Mouse (Mus musculus) heart, embryonic 15.5 days (tissue): Measurements from ENCODE around the gene Csnk1e. TPM values are rescaled to one million over a fixed set of nuclear protein-coding genes. Genes with fewer than 3 reads are reported as not detected.

Experiments
- ATAC-seq: fragments of 200-750 bp; cut with Nextera tagmentation; replicated peaks from 2 replicates; pipeline ENCODE4 v1.8.0; 2017; ENCODE audit warnings: low read depth, moderate TSS enrichment; ENCODE audit not compliant: insufficient number of reproducible peaks, insufficient read depth, low FRiP score
- H3K27ac ChIP-seq: fragments of 300-500 bp; sonication (generic); 2 replicates; pipeline ENCODE4 v1.5.1; 2015; ENCODE audit warnings: mild to moderate bottlenecking, inconsistent platforms
- H3K27me3 ChIP-seq: fragments of 300-500 bp; sonication (generic); 2 replicates; pipeline ENCODE4 v1.6.1; 2015; ENCODE audit warnings: inconsistent platforms
- H3K36me3 ChIP-seq: fragments of 300-500 bp; sonication (generic); 2 replicates; pipeline ENCODE4 v1.6.1; 2015; ENCODE audit warnings: mild to moderate bottlenecking, inconsistent platforms
- H3K4me1 ChIP-seq: fragments of 300-500 bp; sonication (generic); replicated peaks from 2 replicates; pipeline ENCODE4 v1.6.1; 2015; ENCODE audit warnings: inconsistent platforms
- H3K4me2 ChIP-seq: fragments of 300-500 bp; sonication (generic); 2 replicates; pipeline ENCODE4 v1.6.1; 2015; ENCODE audit warnings: inconsistent platforms, mild to moderate bottlenecking, moderate library complexity
- H3K4me3 ChIP-seq: fragments of 300-500 bp; sonication (generic); 2 replicates; pipeline ENCODE4 v1.5.1; 2015; ENCODE audit warnings: mild to moderate bottlenecking, inconsistent platforms
- H3K9ac ChIP-seq: fragments of 300-500 bp; sonication (generic); 2 replicates; pipeline ENCODE4 v1.6.1; 2015; ENCODE audit warnings: mild to moderate bottlenecking, inconsistent platforms
- H3K9me3 ChIP-seq: fragments of 300-500 bp; sonication (generic); replicated peaks from 2 replicates; pipeline ENCODE4 v1.6.1; 2016; ENCODE audit warnings: inconsistent platforms
- WGBS: fragments of 180-500 bp; shearing (Covaris S2); methylation state at CpG from one replicate; pipeline ENCODE4 v1.1.7; 2015; ENCODE audit warnings: mixed read lengths; 5-methylcytosine and 5-hydroxymethylcytosine counted together
- polyA plus RNA-seq: library from polyadenylated mRNA; unstranded; fragments of >200 nt; fragmentation: Nextera tagmentation; extraction: Ambion mirVana; gene quantifications from 2 replicates; pipeline ENCODE4 v1.2.1, GENCODE M21; 2015

The Csnk1e gene
- polyA plus RNA-seq, 1 experiment from 2014 or later: 74.9 TPM

GRCm38 (mm10) chr15:79435191-79435671, 20.1 kb downstream of the Csnk1e start:
- H3K4me3 ChIP-seq: no peak overlapping the region
- H3K4me2 ChIP-seq: peak overlapping the region; percentile 22; the same call in 1 of the 2 replicates
- H3K4me1 ChIP-seq: peaks cover 94% of the 10 kb centered on the region
- H3K9me3 ChIP-seq: no peaks in the 10 kb centered on the region
- no peaks in the 10 kb centered on the region for H3K27me3 ChIP-seq
- H3K36me3 ChIP-seq: peaks cover 31% of the 10 kb centered on the region
- WGBS: 33% methylated on average over 7 of the region's 7 CpGs
- peak overlapping the region; percentile 13; the same call in 1 of the 2 replicates for H3K9ac ChIP-seq
- peak overlapping the region; percentile 94 for H3K27ac ChIP-seq
- ATAC-seq: no peak

GRCm38 (mm10) chr15:79432892-79433291, 22.5 kb downstream of the Csnk1e start:
- H3K4me1 ChIP-seq: peaks cover 79% of the 10 kb centered on the region
- H3K27ac ChIP-seq: peak overlapping the region; percentile 94
- H3K36me3 ChIP-seq: peaks cover 45% of the 10 kb centered on the region
- peak overlapping the region; percentile 25; the same call in 1 of the 2 replicates for H3K9ac ChIP-seq
- H3K4me2 ChIP-seq: peak overlapping the region; percentile 53
- H3K27me3 ChIP-seq: no peaks in the 10 kb centered on the region
- whole genome bisulfite sequencing: 6% methylated on average over 21 of the region's 21 CpGs
- H3K9me3 ChIP-seq: no peaks in the 10 kb centered on the region
- peak overlapping the region; percentile 30 for H3K4me3 ChIP-seq
- ATAC-seq: peak; percentile 67

GRCm38 (mm10) chr15:79432328-79432727, 23.0 kb downstream of the Csnk1e start:
- no peaks in the 10 kb centered on the region for H3K9me3 ChIP-seq
- 62% methylated on average over 11 of the region's 11 CpGs for WGBS
- ATAC-seq: no peak
- no peaks in the 10 kb centered on the region for H3K27me3 ChIP-seq
- H3K27ac ChIP-seq: peak overlapping the region; percentile 94
- peaks cover 45% of the 10 kb centered on the region for H3K36me3 ChIP-seq
- H3K4me3 ChIP-seq: peak overlapping the region; percentile 30
- H3K4me1 ChIP-seq: peaks cover 74% of the 10 kb centered on the region
- H3K9ac ChIP-seq: peak overlapping the region; percentile 39
- H3K4me2 ChIP-seq: peak overlapping the region; percentile 53

- H3K27me3 ChIP-seq: no peaks in the 10 kb centered on the region
- ATAC-seq: peak; percentile 28; the same call in 1 of the 2 replicates
- 49% methylated on average over 7 of the region's 7 CpGs for WGBS
- no peaks in the 10 kb centered on the region for H3K9me3 ChIP-seq
- peak overlapping the region; percentile 94 for H3K27ac ChIP-seq
- peaks cover 70% of the 10 kb centered on the region for H3K4me1 ChIP-seq
- peak overlapping the region; percentile 53 for H3K4me2 ChIP-seq
- H3K9ac ChIP-seq: peak overlapping the region; percentile 39
- H3K4me3 ChIP-seq: peak overlapping the region; percentile 30
- H3K36me3 ChIP-seq: peaks cover 47% of the 10 kb centered on the region
These were observed 23.4 kb downstream of the Csnk1e start for GRCm38 (mm10) chr15:79431925-79432324.

- ATAC-seq: no peak
- Histone ChIP-seq H3K27me3 (no peaks in the 10 kb centered on the region), H3K4me3 (no peak overlapping the region), H3K36me3 (peaks cover 58% of the 10 kb centered on the region), H3K4me2 (no peak overlapping the region), H3K9ac (no peak overlapping the region), H3K27ac (no peak overlapping the region), H3K4me1 (peaks cover 59% of the 10 kb centered on the region), H3K9me3 (no peaks in the 10 kb centered on the region)
- WGBS: 79% methylated on average over 10 of the region's 10 CpGs
These were observed 24.8 kb downstream of the Csnk1e start for GRCm38 (mm10) chr15:79430461-79431000.

GRCm38 (mm10) chr15:79429994-79430393, 25.4 kb downstream of the Csnk1e start:
- H3K27me3 ChIP-seq: no peaks in the 10 kb centered on the region
- H3K4me2 ChIP-seq: no peak overlapping the region
- H3K9ac ChIP-seq: no peak overlapping the region
- WGBS: 77% methylated on average over 8 of the region's 9 CpGs
- peaks cover 63% of the 10 kb centered on the region for H3K36me3 ChIP-seq
- no peak for ATAC-seq
- no peak overlapping the region for H3K4me3 ChIP-seq
- peaks cover 57% of the 10 kb centered on the region for H3K4me1 ChIP-seq
- H3K27ac ChIP-seq: no peak overlapping the region
- H3K9me3 ChIP-seq: no peaks in the 10 kb centered on the region

GRCm38 (mm10) chr15:79429527-79429926, 25.8 kb downstream of the Csnk1e start:
- Histone ChIP-seq H3K36me3 (peaks cover 64% of the 10 kb centered on the region), H3K4me2 (no peak overlapping the region), H3K4me1 (peaks cover 52% of the 10 kb centered on the region), H3K9ac (no peak overlapping the region), H3K27ac (no peak overlapping the region), H3K4me3 (no peak overlapping the region), H3K9me3 (no peaks in the 10 kb centered on the region), H3K27me3 (no peaks in the 10 kb centered on the region)
- WGBS: 67% methylated on average over 12 of the region's 12 CpGs
- ATAC-seq: no peak

- H3K4me2 ChIP-seq: no peak overlapping the region
- no peak overlapping the region for H3K9ac ChIP-seq
- no peak overlapping the region for H3K4me3 ChIP-seq
- peaks cover 66% of the 10 kb centered on the region for H3K36me3 ChIP-seq
- H3K4me1 ChIP-seq: peaks cover 44% of the 10 kb centered on the region
- no peaks in the 10 kb centered on the region for H3K9me3 ChIP-seq
- no peak overlapping the region for H3K27ac ChIP-seq
- no peak for ATAC-seq
- WGBS: 75% methylated on average over 4 of the region's 4 CpGs
- H3K27me3 ChIP-seq: no peaks in the 10 kb centered on the region
These were observed 26.8 kb downstream of the Csnk1e start for GRCm38 (mm10) chr15:79428616-79429015.

GRCm38 (mm10) chr15:79427516-79427915, 27.9 kb downstream of the Csnk1e start:
- Histone ChIP-seq H3K4me2 (no peak overlapping the region), H3K4me1 (peaks cover 33% of the 10 kb centered on the region), H3K27ac (no peak overlapping the region), H3K27me3 (no peaks in the 10 kb centered on the region), H3K4me3 (no peak overlapping the region), H3K9me3 (no peaks in the 10 kb centered on the region), H3K36me3 (peaks cover 77% of the 10 kb centered on the region), H3K9ac (no peak overlapping the region)
- ATAC-seq: no peak
- WGBS: 55% methylated on average over 6 of the region's 6 CpGs

GRCm38 (mm10) chr15:79425516-79425915, 29.9 kb downstream of the Csnk1e start:
- Histone ChIP-seq H3K4me3 (no peak overlapping the region), H3K36me3 (peaks cover 90% of the 10 kb centered on the region), H3K4me1 (peaks cover 18% of the 10 kb centered on the region), H3K9ac (no peak overlapping the region), H3K27me3 (no peaks in the 10 kb centered on the region), H3K27ac (no peak overlapping the region), H3K9me3 (no peaks in the 10 kb centered on the region), H3K4me2 (no peak overlapping the region)
- no peak for ATAC-seq
- WGBS: 60% methylated on average over 11 of the region's 11 CpGs

GRCm38 (mm10) chr15:79424602-79425001, 30.8 kb downstream of the Csnk1e start:
- Histone ChIP-seq H3K4me3 (no peak overlapping the region), H3K4me2 (no peak overlapping the region), H3K36me3 (peaks cover 94% of the 10 kb centered on the region), H3K9ac (no peak overlapping the region), H3K27ac (no peak overlapping the region), H3K9me3 (no peaks in the 10 kb centered on the region), H3K27me3 (no peaks in the 10 kb centered on the region), H3K4me1 (peaks cover 11% of the 10 kb centered on the region)
- ATAC-seq: no peak
- WGBS: 78% methylated on average over 17 of the region's 17 CpGs

GRCm38 (mm10) chr15:79422715-79423243, 32.6 kb downstream of the Csnk1e start:
- no peak overlapping the region for H3K9ac ChIP-seq
- no peak for ATAC-seq

More at GRCm38 (mm10) chr15:79422715-79423243, 32.6 kb downstream of the Csnk1e start:
- no peak overlapping the region for H3K4me2 ChIP-seq
- H3K36me3 ChIP-seq: peaks cover 91% of the 10 kb centered on the region
- no peaks in the 10 kb centered on the region for H3K27me3 ChIP-seq
- peaks cover 7% of the 10 kb centered on the region; the same call in 1 of the 2 replicates for H3K4me1 ChIP-seq
- H3K9me3 ChIP-seq: no peaks in the 10 kb centered on the region
- no peak overlapping the region for H3K27ac ChIP-seq
- no peak overlapping the region for H3K4me3 ChIP-seq
- WGBS: 57% methylated on average over 6 of the region's 6 CpGs
